Mouse (Mus musculus): Measurements from ENCODE around the gene Spsb2. TPM values are rescaled to one million over a fixed set of nuclear protein-coding genes. Genes with fewer than 3 reads are reported as not detected.

Gene Spsb2
- polyA plus RNA-seq, 1 experiment from 2014 or later: 6.3 TPM

Other genes starting within 250 kb of the Spsb2 start
- gene C1rb, start 238.4 kb upstream of the Spsb2 start, polyA plus RNA-seq (2014; fragmentation: Nextera tagmentation; extraction: Ambion mirVana): not detected in 2 replicates
- gene C1s2, start 172.6 kb upstream of the Spsb2 start, polyA plus RNA-seq (2014; fragmentation: Nextera tagmentation; extraction: Ambion mirVana): not detected in 2 replicates
- gene Lpcat3, start 145.6 kb upstream of the Spsb2 start, polyA plus RNA-seq (2014; fragmentation: Nextera tagmentation; extraction: Ambion mirVana): 37.3 and 42.2 TPM in 2 replicates
- gene Emg1, start 96.5 kb upstream of the Spsb2 start, polyA plus RNA-seq (2014; fragmentation: Nextera tagmentation; extraction: Ambion mirVana): 202 and 204 TPM in 2 replicates
- 362 and 370 TPM in 2 replicates for gene Phb2, start 96.3 kb upstream of the Spsb2 start, polyA plus RNA-seq (2014; fragmentation: Nextera tagmentation; extraction: Ambion mirVana)
- 6.9 and 8.0 TPM in 2 replicates for gene Ptpn6, start 69.9 kb upstream of the Spsb2 start, polyA plus RNA-seq (2014; fragmentation: Nextera tagmentation; extraction: Ambion mirVana)
- 456 and 504 TPM in 2 replicates for gene Grcc10, start 67.3 kb upstream of the Spsb2 start, polyA plus RNA-seq (2014; fragmentation: Nextera tagmentation; extraction: Ambion mirVana)
- gene Gm45234, start 52.6 kb upstream of the Spsb2 start, polyA plus RNA-seq (2014; fragmentation: Nextera tagmentation; extraction: Ambion mirVana): not detected in 2 replicates
- 11.8 and 12.1 TPM in 2 replicates for gene Atn1, start 52.1 kb upstream of the Spsb2 start, polyA plus RNA-seq (2014; fragmentation: Nextera tagmentation; extraction: Ambion mirVana)
- 8.5 and 9.8 TPM in 2 replicates for gene Eno2, start 39.0 kb upstream of the Spsb2 start, polyA plus RNA-seq (2014; fragmentation: Nextera tagmentation; extraction: Ambion mirVana)
- 0.27 and 1.4 TPM in 2 replicates for gene Lrrc23, start 28.9 kb upstream of the Spsb2 start, polyA plus RNA-seq (2014; fragmentation: Nextera tagmentation; extraction: Ambion mirVana)
- 622 and 634 TPM in 2 replicates for gene Tpi1, start 5.6 kb downstream of the Spsb2 start, polyA plus RNA-seq (2014; fragmentation: Nextera tagmentation; extraction: Ambion mirVana)
- 162 and 174 TPM in 2 replicates for gene Usp5, start 20.8 kb downstream of the Spsb2 start, polyA plus RNA-seq (2014; fragmentation: Nextera tagmentation; extraction: Ambion mirVana)
- gene Cdca3, start 20.9 kb downstream of the Spsb2 start, polyA plus RNA-seq (2014; fragmentation: Nextera tagmentation; extraction: Ambion mirVana): 190 and 195 TPM in 2 replicates
- gene Gnb3, start 31.6 kb downstream of the Spsb2 start, polyA plus RNA-seq (2014; fragmentation: Nextera tagmentation; extraction: Ambion mirVana): 0.22 and 0.29 TPM in 2 replicates
- 14.6 and 16.9 TPM in 2 replicates for gene P3h3, start 49.1 kb downstream of the Spsb2 start, polyA plus RNA-seq (2014; fragmentation: Nextera tagmentation; extraction: Ambion mirVana)
- 2.3 TPM in 2 replicates for gene Gpr162, start 55.3 kb downstream of the Spsb2 start, polyA plus RNA-seq (2014; fragmentation: Nextera tagmentation; extraction: Ambion mirVana)
- 0.07 TPM in 1 of 2 replicates, not detected in the other for gene Cd4, start 79.6 kb downstream of the Spsb2 start, polyA plus RNA-seq (2014; fragmentation: Nextera tagmentation; extraction: Ambion mirVana)
- gene Lag3, start 103.0 kb downstream of the Spsb2 start, polyA plus RNA-seq (2014; fragmentation: Nextera tagmentation; extraction: Ambion mirVana): 1.4 and 1.7 TPM in 2 replicates
- 345 and 381 TPM in 2 replicates for gene Ptms, start 111.4 kb downstream of the Spsb2 start, polyA plus RNA-seq (2014; fragmentation: Nextera tagmentation; extraction: Ambion mirVana)
- gene Mlf2, start 122.7 kb downstream of the Spsb2 start, polyA plus RNA-seq (2014; fragmentation: Nextera tagmentation; extraction: Ambion mirVana): 468 and 513 TPM in 2 replicates
- gene Cops7a, start 156.9 kb downstream of the Spsb2 start, polyA plus RNA-seq (2014; fragmentation: Nextera tagmentation; extraction: Ambion mirVana): 110 and 118 TPM in 2 replicates
- gene Pianp, start 188.0 kb downstream of the Spsb2 start, polyA plus RNA-seq (2014; fragmentation: Nextera tagmentation; extraction: Ambion mirVana): 1.7 and 2.6 TPM in 2 replicates
- 9.7 and 10.2 TPM in 2 replicates for gene Zfp384, start 200.5 kb downstream of the Spsb2 start, polyA plus RNA-seq (2014; fragmentation: Nextera tagmentation; extraction: Ambion mirVana)
- gene Ing4, start 231.1 kb downstream of the Spsb2 start, polyA plus RNA-seq (2014; fragmentation: Nextera tagmentation; extraction: Ambion mirVana): 130 and 132 TPM in 2 replicates
- 10.9 and 11.7 TPM in 2 replicates for gene Acrbp, start 241.0 kb downstream of the Spsb2 start, polyA plus RNA-seq (2014; fragmentation: Nextera tagmentation; extraction: Ambion mirVana)